Mouse (Mus musculus) embryonic facial prominence, embryonic 11.5 days (tissue): ENCODE measurements around the gene Ptx4. TPM values are rescaled to one million over a fixed set of nuclear protein-coding genes. Genes with fewer than 3 reads are reported as not detected.

ENCODE experiments used
- polyA plus RNA-seq: library from polyadenylated mRNA; unstranded; fragments of >200 nt; fragmentation: Nextera tagmentation; extraction: Ambion mirVana; gene quantifications from 2 replicates; pipeline ENCODE4 v1.2.1, GENCODE M21; 2014

Gene Ptx4
- polyA plus RNA-seq, 1 experiment from 2014 or later: 0.32 TPM

Other genes starting within 250 kb of the Ptx4 start
- 61.0 and 63.9 TPM in 2 replicates for gene Nubp2, start 234.4 kb upstream of the Ptx4 start, polyA plus RNA-seq
- gene Spsb3, start 234.1 kb upstream of the Ptx4 start, polyA plus RNA-seq: 34.8 and 39.8 TPM in 2 replicates
- 15.9 and 18.2 TPM in 2 replicates for gene Eme2, start 225.7 kb upstream of the Ptx4 start, polyA plus RNA-seq
- 68.6 and 84.7 TPM in 2 replicates for gene Mrps34, start 225.6 kb upstream of the Ptx4 start, polyA plus RNA-seq
- gene Nme3, start 224.3 kb upstream of the Ptx4 start, polyA plus RNA-seq: 49.4 and 52.8 TPM in 2 replicates
- gene Mapk8ip3, start 183.8 kb upstream of the Ptx4 start, polyA plus RNA-seq: 22.9 and 26.2 TPM in 2 replicates
- 245 and 249 TPM in 2 replicates for gene Jpt2, start 160.1 kb upstream of the Ptx4 start, polyA plus RNA-seq
- 9.7 and 10.1 TPM in 2 replicates for gene Cramp1l, start 105.0 kb upstream of the Ptx4 start, polyA plus RNA-seq
- gene Ift140, start 104.7 kb upstream of the Ptx4 start, polyA plus RNA-seq: 18.4 and 22.1 TPM in 2 replicates
- 9.6 and 11.7 TPM in 2 replicates for gene Tmem204, start 37.2 kb upstream of the Ptx4 start, polyA plus RNA-seq
- 20.6 and 26.7 TPM in 2 replicates for gene Telo2, start 4.8 kb upstream of the Ptx4 start, polyA plus RNA-seq
- 19.8 and 21.6 TPM in 2 replicates for gene Clcn7, start 12.6 kb downstream of the Ptx4 start, polyA plus RNA-seq
- gene Ccdc154, start 41.7 kb downstream of the Ptx4 start, polyA plus RNA-seq: not detected in 2 replicates
- gene Gm38655, start 54.7 kb downstream of the Ptx4 start, polyA plus RNA-seq: not detected in 2 replicates
- gene BC003965, start 63.8 kb downstream of the Ptx4 start, polyA plus RNA-seq: 31.8 and 33.1 TPM in 2 replicates
- 4.3 and 5.0 TPM in 2 replicates for gene Unkl, start 67.6 kb downstream of the Ptx4 start, polyA plus RNA-seq
- gene Gnptg, start 119.4 kb downstream of the Ptx4 start, polyA plus RNA-seq: 32.6 and 32.8 TPM in 2 replicates
- gene Tsr3, start 119.4 kb downstream of the Ptx4 start, polyA plus RNA-seq: 59.8 and 60.6 TPM in 2 replicates
- gene Baiap3, start 135.6 kb downstream of the Ptx4 start, polyA plus RNA-seq: 0.45 and 0.66 TPM in 2 replicates
- 866 and 923 TPM in 2 replicates for gene Ube2i, start 153.9 kb downstream of the Ptx4 start, polyA plus RNA-seq
- not detected in 2 replicates for gene Prss34, start 177.6 kb downstream of the Ptx4 start, polyA plus RNA-seq
- not detected in 2 replicates for gene Prss28, start 187.9 kb downstream of the Ptx4 start, polyA plus RNA-seq
- not detected in 2 replicates for gene Prss29, start 197.9 kb downstream of the Ptx4 start, polyA plus RNA-seq
- gene Tpsab1, start 224.8 kb downstream of the Ptx4 start, polyA plus RNA-seq: not detected in 2 replicates
- not detected in 2 replicates for gene Tpsb2, start 245.5 kb downstream of the Ptx4 start, polyA plus RNA-seq
- gene Tpsg1, start 248.5 kb downstream of the Ptx4 start, polyA plus RNA-seq: 0.32 and 1.2 TPM in 2 replicates